Mouse (Mus musculus) neural tube, postnatal 0 days (tissue): Measurements from ENCODE around the gene Hexim2. TPM values are rescaled to one million over a fixed set of nuclear protein-coding genes. Genes with fewer than 3 reads are reported as not detected.

Experiments
- polyA plus RNA-seq: library from polyadenylated mRNA; unstranded; fragments of >200 nt; fragmentation: Nextera tagmentation; extraction: Ambion mirVana; gene quantifications from 2 replicates; pipeline ENCODE4 v1.2.1, GENCODE M21; 2015

Hexim2 gene
- polyA plus RNA-seq, result 34.2 and 34.3 TPM in 2 replicates

GRCm38 (mm10) chr11:103131701-103132575 lies at the start of gene Hexim2:
Gene Hexim2, plus strand, starts transcription at chr11:103132429.

GRCm38 (mm10) chr11:103101481-103101865 lies 30.8 kb upstream of the Hexim2 start, which contains the start of the genes Plcd3 and Acbd4:
Gene Plcd3, minus strand, starts transcription at chr11:103101658.
Gene Acbd4, plus strand, starts transcription at chr11:103101682.

GRCm38 (mm10) chr11:103116008-103116818 lies 16.0 kb upstream of the Hexim2 start, which contains the start of gene Hexim1:
Gene Hexim1, plus strand, starts transcription at chr11:103116231.

GRCm38 (mm10) chr11:103170494-103171285 lies 38.5 kb downstream of the Hexim2 start, which contains the start of gene Fmnl1:
Gene Fmnl1, plus strand, starts transcription at chr11:103171107.

Other genes starting within 250 kb of the Hexim2 start
- not detected in 2 replicates for gene Fam187a, start 247.3 kb upstream of the Hexim2 start, polyA plus RNA-seq
- gene Gfap, start 231.5 kb upstream of the Hexim2 start, polyA plus RNA-seq, result 243 and 290 TPM in 2 replicates
- 0.68 and 0.79 TPM in 2 replicates for gene Kif18b, start 207.3 kb upstream of the Hexim2 start, polyA plus RNA-seq
- 17.7 and 23.5 TPM in 2 replicates for gene C1ql1, start 185.7 kb upstream of the Hexim2 start, polyA plus RNA-seq
- 38.6 and 43.1 TPM in 2 replicates for gene Nmt1, start 104.2 kb upstream of the Hexim2 start, polyA plus RNA-seq
- 127 and 160 TPM in 2 replicates for gene Dcakd, start 104.1 kb upstream of the Hexim2 start, polyA plus RNA-seq
- gene Plcd3, start 30.8 kb upstream of the Hexim2 start, polyA plus RNA-seq, result 4.8 and 5.2 TPM in 2 replicates
- gene Acbd4, start 30.7 kb upstream of the Hexim2 start, polyA plus RNA-seq, result 18.0 and 20.0 TPM in 2 replicates
- 5.9 and 6.1 TPM in 2 replicates for gene Hexim1, start 16.2 kb upstream of the Hexim2 start, polyA plus RNA-seq
- gene Fmnl1, start 38.7 kb downstream of the Hexim2 start, polyA plus RNA-seq, result 8.1 and 11.3 TPM in 2 replicates
- gene 1700023F06Rik, start 76.1 kb downstream of the Hexim2 start, polyA plus RNA-seq, result 4.7 and 5.5 TPM in 2 replicates
- 1.3 and 2.1 TPM in 2 replicates for gene Spata32, start 86.0 kb downstream of the Hexim2 start, polyA plus RNA-seq
- 2.4 and 3.0 TPM in 2 replicates for gene Map3k14, start 135.0 kb downstream of the Hexim2 start, polyA plus RNA-seq
- gene Arhgap27, start 231.3 kb downstream of the Hexim2 start, polyA plus RNA-seq, result 8.8 and 9.8 TPM in 2 replicates